Mouse (Mus musculus): Measurements from ENCODE around the gene Odaph. TPM values are rescaled to one million over a fixed set of nuclear protein-coding genes. Genes with fewer than 3 reads are reported as not detected.

The Odaph gene
- polyA plus RNA-seq, 1 experiment from 2014 or later: not detected

GRCm38 (mm10) chr5:91959986-91960385, 27.3 kb upstream of the Odaph start:
- peaks cover 24% of the 10 kb centered on the region for H3K36me3 ChIP-seq (ENCODE audit: insufficient read depth)
- peak overlapping the region; percentile 76 for H3K4me2 ChIP-seq
- ATAC-seq (ENCODE audit: insufficient read depth): no peak
- no peak overlapping the region for H3K9ac ChIP-seq
- H3K27me3 ChIP-seq (ENCODE audit: insufficient read depth, low read length): no peaks in the 10 kb centered on the region
- no peak overlapping the region for H3K4me3 ChIP-seq (ENCODE audit: low read depth, low read length)
- H3K27ac ChIP-seq (ENCODE audit: low read depth): no peak overlapping the region
- 63% methylated on average over 1 of the region's 1 CpGs for WGBS
- H3K9me3 ChIP-seq (ENCODE audit: low read depth, low read length): no peaks in the 10 kb centered on the region
- DNase-seq: peak; percentile 8
- H3K4me1 ChIP-seq (ENCODE audit: insufficient read depth): peaks cover 7% of the 10 kb centered on the region; the same call in 1 of the 2 replicates
- TF ChIP-seq CTCF (IDR thresholded peaks at IDR 0.05; ENCODE audit: low read depth): no peak

- Histone ChIP-seq H3K27me3 (ENCODE audit: insufficient read depth, low read length) (no peaks in the 10 kb centered on the region), H3K4me1 (ENCODE audit: insufficient read depth) (peaks cover 7% of the 10 kb centered on the region; the same call in 1 of the 2 replicates), H3K36me3 (ENCODE audit: insufficient read depth) (peaks cover 19% of the 10 kb centered on the region), H3K4me3 (ENCODE audit: low read depth, low read length) (peak overlapping the region; percentile 80), H3K4me2 (peak overlapping the region; percentile 76), H3K27ac (ENCODE audit: low read depth) (peak overlapping the region; percentile 60), H3K9me3 (ENCODE audit: low read depth, low read length) (no peaks in the 10 kb centered on the region), H3K9ac (peak overlapping the region; percentile 28)
- 35% methylated on average over 3 of the region's 3 CpGs for WGBS
- DNase-seq (peak; percentile 53), ATAC-seq (ENCODE audit: insufficient read depth) (no peak)
- TF ChIP-seq CTCF (IDR thresholded peaks at IDR 0.05; ENCODE audit: low read depth): no peak
Measured at GRCm38 (mm10) chr5:91960606-91961254, 26.5 kb upstream of the Odaph start.

DNA sequence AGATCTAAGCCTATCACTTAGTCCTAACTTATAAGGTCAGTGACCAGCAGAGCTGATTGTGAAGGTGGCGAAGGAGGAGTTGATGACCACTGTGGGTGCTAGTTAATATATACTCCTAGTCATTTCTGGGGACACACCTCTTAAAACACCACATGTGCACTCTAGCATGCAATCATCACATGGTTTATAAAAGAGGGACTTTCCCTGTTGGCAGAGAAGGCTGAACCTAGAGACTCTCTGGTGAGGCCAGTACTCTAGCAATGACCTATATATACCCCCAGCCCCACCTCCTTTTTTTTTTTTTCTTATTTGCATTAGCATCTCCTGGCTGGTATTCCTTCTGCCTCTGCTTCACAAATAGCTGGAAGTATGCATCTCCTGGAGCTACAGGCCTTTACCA, 25.9 kb upstream of the Odaph start:
- H3K4me3 ChIP-seq (ENCODE audit: low read depth, low read length): peak overlapping the region; percentile 80
- 88% methylated on average over 1 of the region's 1 CpGs for WGBS
- no peaks in the 10 kb centered on the region for H3K27me3 ChIP-seq (ENCODE audit: insufficient read depth, low read length)
- DNase-seq: no peak
- no peak overlapping the region for H3K27ac ChIP-seq (ENCODE audit: low read depth)
- H3K36me3 ChIP-seq (ENCODE audit: insufficient read depth): peaks cover 16% of the 10 kb centered on the region
- H3K9ac ChIP-seq: peak overlapping the region; percentile 74; the same call in 1 of the 2 replicates
- H3K4me2 ChIP-seq: peak overlapping the region; percentile 76
- no peaks in the 10 kb centered on the region for H3K9me3 ChIP-seq (ENCODE audit: low read depth, low read length)
- TF ChIP-seq CTCF (IDR thresholded peaks at IDR 0.05; ENCODE audit: low read depth): no peak
- no peak for ATAC-seq (ENCODE audit: insufficient read depth)
- peaks cover 7% of the 10 kb centered on the region; the same call in 1 of the 2 replicates for H3K4me1 ChIP-seq (ENCODE audit: insufficient read depth)

GRCm38 (mm10) chr5:91962259-91962638, 25.0 kb upstream of the Odaph start:
- Histone ChIP-seq H3K9me3 (ENCODE audit: low read depth, low read length) (no peaks in the 10 kb centered on the region), H3K4me2 (peak overlapping the region; percentile 76), H3K9ac (peak overlapping the region; percentile 74), H3K27me3 (ENCODE audit: insufficient read depth, low read length) (no peaks in the 10 kb centered on the region), H3K4me1 (ENCODE audit: insufficient read depth) (peaks cover 7% of the 10 kb centered on the region; the same call in 1 of the 2 replicates), H3K36me3 (ENCODE audit: insufficient read depth) (peaks cover 9% of the 10 kb centered on the region), H3K27ac (ENCODE audit: low read depth) (peak overlapping the region; percentile 99), H3K4me3 (ENCODE audit: low read depth, low read length) (peak overlapping the region; percentile 80)
- ATAC-seq (ENCODE audit: insufficient read depth): no peak
- TF ChIP-seq CTCF (IDR thresholded peaks at IDR 0.05; ENCODE audit: low read depth): no peak
- peak; percentile 65 for DNase-seq
- under 1% methylated on average over 14 of the region's 14 CpGs for WGBS

- peak; percentile 98 for ATAC-seq (ENCODE audit: insufficient read depth)
- peak within 1 kb of the TSS; percentile 76 for H3K4me2 ChIP-seq
- peak within 1 kb of the TSS; percentile 74 for H3K9ac ChIP-seq
- under 1% methylated on average over 65 of the region's 65 CpGs for WGBS
- peak within 1 kb of the TSS; percentile 80 for H3K4me3 ChIP-seq (ENCODE audit: low read depth, low read length)
- H3K36me3 ChIP-seq (ENCODE audit: insufficient read depth): peaks cover 3% of the 10 kb centered on the region
- peaks cover 7% of the 10 kb centered on the region; the same call in 1 of the 2 replicates for H3K4me1 ChIP-seq (ENCODE audit: insufficient read depth)
- H3K27ac ChIP-seq (ENCODE audit: low read depth): peak within 1 kb of the TSS; percentile 99
- peak; percentile 35; the same call in 1 of the 2 replicates for TF ChIP-seq CTCF (IDR thresholded peaks at IDR 0.05; ENCODE audit: low read depth)
- H3K27me3 ChIP-seq (ENCODE audit: insufficient read depth, low read length): no peaks in the 10 kb centered on the region
- no peaks in the 10 kb centered on the region for H3K9me3 ChIP-seq (ENCODE audit: low read depth, low read length)
- peak; percentile 97 for DNase-seq
Measured at GRCm38 (mm10) chr5:91962639-91963440, 24.4 kb upstream of the Odaph start, which contains the start of gene Rchy1. Gene Rchy1, minus strand, starts transcription at chr5:91963068.

DNA sequence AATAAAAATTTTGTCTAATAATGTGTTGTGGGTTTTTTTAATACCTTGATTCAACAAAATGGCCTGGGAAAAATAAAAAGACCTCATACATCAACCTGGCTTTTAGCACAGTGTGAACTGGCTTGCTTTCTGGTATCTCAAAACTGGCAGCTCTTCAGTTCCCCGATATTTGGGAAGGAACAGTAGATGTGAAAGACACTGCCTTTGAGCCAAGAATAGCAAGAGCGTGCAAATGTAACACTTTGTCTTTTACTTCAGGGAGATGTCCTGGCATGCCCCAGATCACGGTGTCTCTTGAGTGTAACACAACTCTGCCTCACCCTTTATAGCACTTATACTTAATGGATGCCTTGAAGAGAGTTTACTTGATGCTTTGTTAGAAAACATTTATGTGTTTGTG, 15.2 kb upstream of the Odaph start:
- WGBS: 83% methylated on average over 3 of the region's 3 CpGs
- DNase-seq: no peak
- no peak overlapping the region for H3K4me3 ChIP-seq (ENCODE audit: low read depth, low read length)

GRCm38 (mm10) chr5:91974002-91974401, 13.3 kb upstream of the Odaph start:
- no peak for TF ChIP-seq CTCF (IDR thresholded peaks at IDR 0.05; ENCODE audit: low read depth)
- DNase-seq (no peak), ATAC-seq (ENCODE audit: insufficient read depth) (no peak)
- H3K9ac ChIP-seq: no peak overlapping the region
- H3K27me3 ChIP-seq (ENCODE audit: insufficient read depth, low read length): no peaks in the 10 kb centered on the region
- H3K27ac ChIP-seq (ENCODE audit: low read depth): no peak overlapping the region
- H3K36me3 ChIP-seq (ENCODE audit: insufficient read depth): no peaks in the 10 kb centered on the region
- H3K4me3 ChIP-seq (ENCODE audit: low read depth, low read length): no peak overlapping the region
- no peak overlapping the region for H3K4me2 ChIP-seq
- no peaks in the 10 kb centered on the region for H3K9me3 ChIP-seq (ENCODE audit: low read depth, low read length)
- no peaks in the 10 kb centered on the region for H3K4me1 ChIP-seq (ENCODE audit: insufficient read depth)
- WGBS: 83% methylated on average over 7 of the region's 7 CpGs

More for the DNA sequence above, 15.2 kb upstream of the Odaph start:
- no peak for ATAC-seq (ENCODE audit: insufficient read depth)
- H3K9ac ChIP-seq: no peak overlapping the region
- H3K9me3 ChIP-seq (ENCODE audit: low read depth, low read length): no peaks in the 10 kb centered on the region
- H3K36me3 ChIP-seq (ENCODE audit: insufficient read depth): no peaks in the 10 kb centered on the region
- H3K4me1 ChIP-seq (ENCODE audit: insufficient read depth): no peaks in the 10 kb centered on the region
- no peak overlapping the region for H3K27ac ChIP-seq (ENCODE audit: low read depth)
- TF ChIP-seq CTCF (IDR thresholded peaks at IDR 0.05; ENCODE audit: low read depth): no peak
- no peaks in the 10 kb centered on the region for H3K27me3 ChIP-seq (ENCODE audit: insufficient read depth, low read length)
- H3K4me2 ChIP-seq: no peak overlapping the region

All from lung, embryonic 14.5 days (tissue).